Mouse (Mus musculus): ENCODE measurements at regions not wholly inside any gene's neighbourhood (a gene's known extent, or its start where the extent isn't known, plus 50 kb on each side); places are given as distances from the start of the nearest gene placed in this dataset.

DNA sequence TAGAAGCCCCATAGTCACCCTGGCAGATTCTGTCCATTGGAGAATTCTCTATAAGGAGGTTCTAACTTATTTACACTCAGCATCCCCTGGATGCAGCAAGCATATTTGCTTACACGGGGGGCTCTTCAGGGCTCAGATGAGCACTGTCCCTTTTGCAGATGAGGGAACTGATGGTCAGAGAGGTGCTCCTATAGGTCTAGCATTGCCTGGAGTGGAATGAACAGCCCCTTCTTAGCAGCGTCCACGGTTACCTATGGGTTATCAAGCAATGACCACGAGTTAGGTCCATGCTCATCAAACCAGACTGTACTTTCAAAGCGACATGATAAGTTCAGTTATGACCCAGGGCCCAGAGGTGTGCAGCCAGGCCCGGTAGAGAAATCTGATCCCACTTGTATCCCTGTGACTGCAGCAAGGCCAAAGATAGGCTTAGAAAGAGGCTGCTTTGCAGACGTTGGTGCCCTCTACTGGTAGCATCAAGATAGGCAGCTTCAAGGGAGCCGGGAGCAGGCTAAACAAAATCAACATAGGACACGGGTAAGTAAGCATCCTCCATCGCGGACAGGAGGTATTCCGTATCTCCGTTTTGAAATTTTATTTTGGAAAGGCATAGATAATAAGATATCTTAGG, 290.8 kb downstream of the Drd1 start:
- no peaks in the 10 kb centered on the region for H3K36me3 ChIP-seq (ENCODE audit: control insufficient read depth, insufficient read depth, low read length)
- no peak overlapping the region for H3K27ac ChIP-seq (replicated peaks; ENCODE audit: low read depth, low read length)
- H3K4me1 ChIP-seq (ENCODE audit: control insufficient read depth, insufficient read depth, low read length) = no peaks in the 10 kb centered on the region
- ATAC-seq (ENCODE audit: insufficient number of reproducible peaks, low FRiP score, low TSS enrichment, low read depth) = peak; percentile 68
- no peak overlapping the region for H3K9ac ChIP-seq (ENCODE audit: low read length)
- 25% methylated on average over 13 of the region's 13 CpGs for WGBS
- no peak overlapping the region for H3K4me2 ChIP-seq (ENCODE audit: low read depth, severe bottlenecking)
- H3K27me3 ChIP-seq (ENCODE audit: control insufficient read depth, insufficient read depth, low read length) = no peaks in the 10 kb centered on the region
- no peak overlapping the region for H3K4me3 ChIP-seq (ENCODE audit: low read depth, low read length)
- H3K9me3 ChIP-seq (ENCODE audit: control insufficient read depth, low read length) = no peaks in the 10 kb centered on the region
- peak; percentile 84 for DNase-seq (ENCODE audit: low spot score)

DNA sequence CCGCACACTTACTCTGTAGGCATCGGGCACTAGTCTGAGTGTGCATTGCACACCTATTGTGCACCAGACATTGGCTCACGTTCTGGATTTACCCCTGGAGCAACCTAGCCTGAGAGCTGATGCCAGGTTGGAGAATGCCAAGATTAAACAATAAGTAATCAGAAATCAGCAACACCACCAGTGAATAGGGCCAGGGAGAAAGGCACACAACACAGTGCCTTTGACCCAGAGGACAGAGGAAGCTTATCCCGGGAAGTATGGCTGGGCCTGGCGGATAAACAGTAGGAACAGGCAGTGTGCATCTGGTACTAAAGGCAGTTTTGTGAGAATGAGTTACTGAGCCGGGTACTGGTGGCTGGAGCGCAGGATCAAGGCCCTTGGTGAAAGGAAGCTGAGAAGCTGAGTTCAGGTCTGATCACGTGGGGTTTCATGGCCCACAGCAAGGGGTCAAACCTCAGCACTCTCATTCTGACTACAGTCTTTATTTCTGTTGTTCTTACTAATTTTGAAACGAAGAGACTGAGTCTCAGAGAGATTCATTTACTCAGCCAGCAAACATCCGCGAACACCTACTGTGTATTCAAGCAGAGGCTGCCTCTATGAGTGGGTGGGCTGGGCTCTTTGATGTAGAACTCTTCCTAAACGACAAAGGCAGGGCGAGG, 284.8 kb upstream of the Msx2 start:
- WGBS = 65% methylated on average over 13 of the region's 13 CpGs
- Histone ChIP-seq H3K4me1 (ENCODE audit: control insufficient read depth, insufficient read depth, low read length) (peaks cover 10% of the 10 kb centered on the region), H3K27me3 (ENCODE audit: control insufficient read depth, insufficient read depth, low read length) (no peaks in the 10 kb centered on the region), H3K9me3 (ENCODE audit: control insufficient read depth, low read length) (no peaks in the 10 kb centered on the region), H3K4me3 (ENCODE audit: low read depth, low read length) (no peak overlapping the region), H3K9ac (ENCODE audit: low read length) (no peak overlapping the region), H3K4me2 (ENCODE audit: low read depth, severe bottlenecking) (no peak overlapping the region), H3K27ac (replicated peaks; ENCODE audit: low read depth, low read length) (no peak overlapping the region), H3K36me3 (ENCODE audit: control insufficient read depth, insufficient read depth, low read length) (no peaks in the 10 kb centered on the region)
- DNase-seq (ENCODE audit: low spot score) (no peak), ATAC-seq (ENCODE audit: insufficient number of reproducible peaks, low FRiP score, low TSS enrichment, low read depth) (no peak)

DNA sequence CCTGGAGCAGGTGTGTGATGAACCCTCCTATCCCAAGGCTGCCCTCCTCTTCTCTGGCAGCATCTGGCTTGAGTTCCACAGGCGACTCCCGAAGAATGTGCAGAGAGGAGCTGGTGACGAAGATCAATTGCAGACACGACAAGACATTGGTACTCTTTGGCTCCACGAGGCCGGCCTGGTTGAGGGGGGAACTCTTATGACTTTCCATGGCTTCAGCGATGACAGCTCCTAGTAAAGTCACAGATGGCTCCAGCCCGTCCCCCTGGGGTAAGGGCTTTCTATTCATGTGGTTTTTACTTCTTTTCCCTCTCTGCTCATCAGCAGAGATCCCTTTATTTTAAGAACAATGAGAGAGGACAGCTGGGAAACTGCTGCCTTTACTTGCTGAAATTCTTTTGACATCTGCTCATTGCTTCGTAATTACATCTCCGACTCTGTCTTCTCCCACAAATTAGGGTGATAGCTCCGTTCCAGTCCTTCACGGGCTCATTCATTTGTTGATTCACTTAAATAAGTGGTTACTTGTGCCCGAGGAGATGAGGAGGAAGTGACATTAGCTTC, 284.2 kb upstream of the Msx2 start:
- no peaks in the 10 kb centered on the region for H3K27me3 ChIP-seq (ENCODE audit: control insufficient read depth, insufficient read depth, low read length)
- no peak overlapping the region for H3K4me3 ChIP-seq (ENCODE audit: low read depth, low read length)
- no peaks in the 10 kb centered on the region for H3K9me3 ChIP-seq (ENCODE audit: control insufficient read depth, low read length)
- peaks cover 10% of the 10 kb centered on the region for H3K4me1 ChIP-seq (ENCODE audit: control insufficient read depth, insufficient read depth, low read length)
- ATAC-seq (ENCODE audit: insufficient number of reproducible peaks, low FRiP score, low TSS enrichment, low read depth) (no peak), DNase-seq (ENCODE audit: low spot score) (no peak)
- H3K27ac ChIP-seq (replicated peaks; ENCODE audit: low read depth, low read length) = no peak overlapping the region
- H3K36me3 ChIP-seq (ENCODE audit: control insufficient read depth, insufficient read depth, low read length) = no peaks in the 10 kb centered on the region
- WGBS = 34% methylated on average over 13 of the region's 13 CpGs
- H3K4me2 ChIP-seq (ENCODE audit: low read depth, severe bottlenecking) = no peak overlapping the region
- no peak overlapping the region for H3K9ac ChIP-seq (ENCODE audit: low read length)

DNA sequence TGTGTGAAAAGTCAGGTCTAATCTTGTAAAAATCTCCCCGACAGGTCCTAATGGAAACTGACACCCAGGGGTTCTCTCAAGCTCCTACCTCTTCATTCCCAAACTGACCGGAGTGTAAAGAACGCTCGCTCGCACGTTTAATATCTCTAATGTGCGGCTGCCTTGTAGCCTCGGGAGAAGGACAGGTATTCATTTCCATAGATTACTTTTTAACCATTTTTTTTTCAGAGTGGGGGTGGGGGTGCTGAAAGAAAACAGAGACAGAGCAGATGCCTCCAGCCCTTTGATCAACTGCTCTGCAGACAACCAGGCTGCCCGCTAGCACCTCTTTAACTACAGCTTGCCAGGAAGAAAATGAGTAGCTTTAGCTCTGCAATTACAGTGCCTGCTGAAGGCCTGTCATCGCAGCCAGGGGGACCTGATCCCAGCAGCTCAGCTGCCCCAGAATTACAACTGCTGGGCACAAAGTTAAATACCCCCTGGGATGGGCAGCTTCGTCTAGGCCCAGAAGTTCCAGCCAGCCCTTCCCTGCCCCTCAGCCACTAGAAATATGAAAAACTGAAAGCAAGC, 282.3 kb upstream of the Msx2 start:
- Histone ChIP-seq H3K9me3 (ENCODE audit: control insufficient read depth, low read length) (no peaks in the 10 kb centered on the region), H3K27ac (replicated peaks; ENCODE audit: low read depth, low read length) (no peak overlapping the region), H3K4me1 (ENCODE audit: control insufficient read depth, insufficient read depth, low read length) (peaks cover 10% of the 10 kb centered on the region), H3K27me3 (ENCODE audit: control insufficient read depth, insufficient read depth, low read length) (no peaks in the 10 kb centered on the region), H3K4me3 (ENCODE audit: low read depth, low read length) (no peak overlapping the region), H3K36me3 (ENCODE audit: control insufficient read depth, insufficient read depth, low read length) (no peaks in the 10 kb centered on the region), H3K4me2 (ENCODE audit: low read depth, severe bottlenecking) (no peak overlapping the region), H3K9ac (ENCODE audit: low read length) (no peak overlapping the region)
- 11% methylated on average over 11 of the region's 11 CpGs for WGBS
- DNase-seq (ENCODE audit: low spot score) (peak; percentile 73), ATAC-seq (ENCODE audit: insufficient number of reproducible peaks, low FRiP score, low TSS enrichment, low read depth) (no peak)

DNA sequence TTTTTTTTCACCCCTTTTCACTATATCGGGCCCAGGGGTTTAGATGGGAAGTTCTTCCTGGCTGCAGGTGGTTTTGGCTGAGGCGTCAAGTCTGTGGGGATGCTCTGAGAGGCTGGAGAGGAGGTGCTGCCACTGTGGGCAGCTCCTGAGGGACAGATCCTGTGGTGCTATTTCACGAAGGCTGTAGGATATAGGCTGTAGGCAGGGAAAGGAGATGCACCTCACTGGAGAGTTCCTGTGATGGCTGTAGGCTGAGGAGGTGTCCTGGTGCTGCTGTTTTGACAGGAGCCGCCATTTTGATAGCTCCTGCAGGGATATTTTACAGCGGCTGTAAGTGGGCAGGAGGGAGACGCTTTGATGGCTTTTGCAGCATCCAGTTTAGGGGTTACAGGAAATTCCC, 280.2 kb upstream of the Msx2 start:
- Histone ChIP-seq H3K4me2 (ENCODE audit: low read depth, severe bottlenecking) (no peak overlapping the region), H3K4me1 (ENCODE audit: control insufficient read depth, insufficient read depth, low read length) (peaks cover 10% of the 10 kb centered on the region), H3K9me3 (ENCODE audit: control insufficient read depth, low read length) (no peaks in the 10 kb centered on the region), H3K27ac (replicated peaks; ENCODE audit: low read depth, low read length) (no peak overlapping the region), H3K4me3 (ENCODE audit: low read depth, low read length) (no peak overlapping the region), H3K36me3 (ENCODE audit: control insufficient read depth, insufficient read depth, low read length) (no peaks in the 10 kb centered on the region), H3K9ac (ENCODE audit: low read length) (no peak overlapping the region), H3K27me3 (ENCODE audit: control insufficient read depth, insufficient read depth, low read length) (no peaks in the 10 kb centered on the region)
- ATAC-seq (ENCODE audit: insufficient number of reproducible peaks, low FRiP score, low TSS enrichment, low read depth) (no peak), DNase-seq (ENCODE audit: low spot score) (no peak)
- 61% methylated on average over 6 of the region's 6 CpGs for WGBS

DNA sequence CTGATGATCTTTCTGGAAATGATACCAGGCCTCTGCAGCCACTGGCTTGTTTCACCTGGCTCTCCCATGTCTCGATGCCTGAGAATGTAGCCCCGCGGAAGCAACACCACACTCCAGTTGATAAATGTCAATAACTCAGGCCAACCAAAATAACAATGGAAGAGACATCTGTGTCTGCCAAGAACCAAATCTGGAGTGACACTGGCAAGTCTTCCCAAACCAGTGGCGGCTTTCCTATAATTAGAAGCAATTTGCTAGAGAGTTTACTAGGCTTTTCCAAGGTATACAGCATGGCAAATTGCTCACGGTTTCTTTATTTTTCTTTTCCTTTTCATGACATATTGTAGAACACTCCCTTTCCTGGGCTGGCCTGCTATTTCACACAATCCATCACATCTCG, 268.1 kb upstream of the Msx2 start:
- H3K4me2 ChIP-seq (ENCODE audit: low read depth, severe bottlenecking) = no peak overlapping the region
- no peaks in the 10 kb centered on the region for H3K27me3 ChIP-seq (ENCODE audit: control insufficient read depth, insufficient read depth, low read length)
- H3K4me3 ChIP-seq (ENCODE audit: low read depth, low read length) = no peak overlapping the region
- no peaks in the 10 kb centered on the region for H3K4me1 ChIP-seq (ENCODE audit: control insufficient read depth, insufficient read depth, low read length)
- no peaks in the 10 kb centered on the region for H3K9me3 ChIP-seq (ENCODE audit: control insufficient read depth, low read length)
- no peak for ATAC-seq (ENCODE audit: insufficient number of reproducible peaks, low FRiP score, low TSS enrichment, low read depth)
- DNase-seq (ENCODE audit: low spot score) = no peak
- H3K9ac ChIP-seq (ENCODE audit: low read length) = no peak overlapping the region
- no peak overlapping the region for H3K27ac ChIP-seq (replicated peaks; ENCODE audit: low read depth, low read length)
- no peaks in the 10 kb centered on the region for H3K36me3 ChIP-seq (ENCODE audit: control insufficient read depth, insufficient read depth, low read length)
- WGBS = 85% methylated on average over 6 of the region's 6 CpGs

DNA sequence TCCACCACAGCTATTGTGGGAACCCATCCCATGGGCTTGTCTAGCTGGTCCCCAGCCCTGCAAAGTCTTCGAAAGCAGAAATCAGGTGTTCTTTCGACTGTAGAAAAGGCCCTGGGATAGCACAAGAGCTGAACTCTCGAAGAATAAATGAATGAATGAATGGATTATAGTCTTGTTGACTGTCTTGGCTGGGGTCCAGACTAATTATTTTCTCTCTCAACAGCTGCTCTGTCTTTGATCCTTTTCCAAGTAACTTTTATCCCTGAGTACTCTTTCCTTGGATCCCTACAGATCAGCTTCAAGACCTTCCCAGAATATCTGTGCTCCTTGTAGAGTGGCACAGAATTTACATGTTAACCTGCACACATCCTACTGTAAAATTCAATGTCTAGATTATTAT, 266.3 kb upstream of the Msx2 start:
- no peak for ATAC-seq (ENCODE audit: insufficient number of reproducible peaks, low FRiP score, low TSS enrichment, low read depth)
- no peaks in the 10 kb centered on the region for H3K4me1 ChIP-seq (ENCODE audit: control insufficient read depth, insufficient read depth, low read length)
- H3K27me3 ChIP-seq (ENCODE audit: control insufficient read depth, insufficient read depth, low read length) = no peaks in the 10 kb centered on the region
- H3K36me3 ChIP-seq (ENCODE audit: control insufficient read depth, insufficient read depth, low read length) = no peaks in the 10 kb centered on the region
- no peak overlapping the region for H3K4me2 ChIP-seq (ENCODE audit: low read depth, severe bottlenecking)
- DNase-seq (ENCODE audit: low spot score) = no peak
- no peak overlapping the region for H3K9ac ChIP-seq (ENCODE audit: low read length)
- WGBS = 90% methylated on average over 3 of the region's 3 CpGs
- no peak overlapping the region for H3K27ac ChIP-seq (replicated peaks; ENCODE audit: low read depth, low read length)
- no peaks in the 10 kb centered on the region for H3K9me3 ChIP-seq (ENCODE audit: control insufficient read depth, low read length)
- H3K4me3 ChIP-seq (ENCODE audit: low read depth, low read length) = no peak overlapping the region

DNA sequence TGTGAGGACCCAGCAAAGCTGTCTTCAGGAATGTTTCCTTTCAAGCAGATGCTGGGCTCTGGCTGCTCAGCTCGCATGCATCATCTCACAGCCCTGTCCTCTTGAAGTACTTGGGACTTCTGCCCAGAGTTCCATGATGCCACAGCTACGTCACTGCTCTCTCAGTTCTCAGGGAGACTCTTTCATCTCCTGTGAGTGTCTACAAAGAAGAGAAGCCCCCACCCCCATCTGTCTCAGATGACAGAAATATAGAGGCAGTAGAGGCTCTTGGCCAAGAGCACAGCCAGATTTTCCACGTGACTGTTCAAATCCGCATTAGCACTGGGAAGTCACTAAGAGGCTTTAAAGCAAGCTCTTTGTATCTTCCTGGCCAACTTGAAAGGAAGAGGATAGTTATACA, 262.1 kb upstream of the Msx2 start:
- H3K27me3 ChIP-seq (ENCODE audit: control insufficient read depth, insufficient read depth, low read length) = no peaks in the 10 kb centered on the region
- no peaks in the 10 kb centered on the region for H3K9me3 ChIP-seq (ENCODE audit: control insufficient read depth, low read length)
- no peak overlapping the region for H3K4me2 ChIP-seq (ENCODE audit: low read depth, severe bottlenecking)
- H3K9ac ChIP-seq (ENCODE audit: low read length) = no peak overlapping the region
- no peak for ATAC-seq (ENCODE audit: insufficient number of reproducible peaks, low FRiP score, low TSS enrichment, low read depth)
- no peak overlapping the region for H3K4me3 ChIP-seq (ENCODE audit: low read depth, low read length)
- H3K27ac ChIP-seq (replicated peaks; ENCODE audit: low read depth, low read length) = no peak overlapping the region
- WGBS = 60% methylated on average over 4 of the region's 4 CpGs
- H3K36me3 ChIP-seq (ENCODE audit: control insufficient read depth, insufficient read depth, low read length) = no peaks in the 10 kb centered on the region
- DNase-seq (ENCODE audit: low spot score) = no peak
- no peaks in the 10 kb centered on the region for H3K4me1 ChIP-seq (ENCODE audit: control insufficient read depth, insufficient read depth, low read length)
